Mouse (Mus musculus): ENCODE measurements around the gene Col4a1. TPM values are rescaled to one million over a fixed set of nuclear protein-coding genes. Genes with fewer than 3 reads are reported as not detected.

Gene Col4a1
- total RNA-seq, 1 experiment from 2014 or later, result 2.4 TPM

GRCm38 (mm10) chr8:11187581-11188271, 124.9 kb downstream of the Col4a1 start:
- peak; percentile 85 for ATAC-seq (replicated peaks; ENCODE audit: low read depth, poor library complexity, severe bottlenecking)

GRCm38 (mm10) chr8:11186456-11186855, 126.2 kb downstream of the Col4a1 start:
- no peak for ATAC-seq (replicated peaks; ENCODE audit: low read depth, poor library complexity, severe bottlenecking)

DNA sequence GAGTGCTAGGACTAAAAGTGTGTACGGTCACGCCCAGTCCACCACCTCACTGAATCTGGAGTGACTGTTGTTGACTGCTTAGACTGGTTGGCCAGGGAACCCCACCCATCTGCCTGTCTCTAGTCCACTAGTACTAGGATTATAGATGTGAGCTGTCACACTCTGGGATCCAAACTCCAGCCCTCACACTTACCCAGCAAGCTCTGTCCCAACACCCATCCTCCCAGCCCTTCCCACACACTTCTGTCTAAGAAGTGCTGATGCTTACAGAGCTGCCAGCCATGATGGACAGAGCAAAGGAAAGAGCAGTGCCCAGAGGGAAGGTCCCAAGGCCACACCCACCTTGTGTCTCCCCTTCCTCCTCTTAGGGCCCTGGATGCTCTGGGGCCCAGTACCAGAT, 127.0 kb downstream of the Col4a1 start:
- no peak for ATAC-seq (replicated peaks; ENCODE audit: low read depth, poor library complexity, severe bottlenecking)

GRCm38 (mm10) chr8:11183611-11184031, 129.0 kb downstream of the Col4a1 start:
- no peak for ATAC-seq (replicated peaks; ENCODE audit: low read depth, poor library complexity, severe bottlenecking)

GRCm38 (mm10) chr8:11182606-11183005, 130.0 kb downstream of the Col4a1 start:
- no peak for ATAC-seq (replicated peaks; ENCODE audit: low read depth, poor library complexity, severe bottlenecking)

DNA sequence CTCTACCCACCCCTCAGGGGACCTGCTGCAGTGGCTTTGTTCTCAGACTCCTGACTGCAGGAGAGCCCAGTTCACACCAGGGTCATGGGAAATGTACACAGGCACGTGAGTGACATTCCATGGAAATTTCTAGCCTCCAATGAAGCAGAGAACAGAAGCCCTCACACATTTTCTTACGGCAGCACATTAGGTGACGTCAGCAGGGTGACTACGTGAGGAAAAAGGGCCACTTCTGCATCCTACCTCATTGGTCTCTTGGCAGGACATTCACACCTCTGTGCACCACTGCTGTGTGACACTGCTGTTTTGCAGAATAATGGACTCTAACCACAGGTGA, 130.5 kb downstream of the Col4a1 start:
- ATAC-seq (replicated peaks; ENCODE audit: low read depth, poor library complexity, severe bottlenecking), result no peak

GRCm38 (mm10) chr8:11181420-11182147, 131.0 kb downstream of the Col4a1 start:
- peak; percentile 31; the same call in 1 of the 2 replicates for ATAC-seq (replicated peaks; ENCODE audit: low read depth, poor library complexity, severe bottlenecking)

DNA sequence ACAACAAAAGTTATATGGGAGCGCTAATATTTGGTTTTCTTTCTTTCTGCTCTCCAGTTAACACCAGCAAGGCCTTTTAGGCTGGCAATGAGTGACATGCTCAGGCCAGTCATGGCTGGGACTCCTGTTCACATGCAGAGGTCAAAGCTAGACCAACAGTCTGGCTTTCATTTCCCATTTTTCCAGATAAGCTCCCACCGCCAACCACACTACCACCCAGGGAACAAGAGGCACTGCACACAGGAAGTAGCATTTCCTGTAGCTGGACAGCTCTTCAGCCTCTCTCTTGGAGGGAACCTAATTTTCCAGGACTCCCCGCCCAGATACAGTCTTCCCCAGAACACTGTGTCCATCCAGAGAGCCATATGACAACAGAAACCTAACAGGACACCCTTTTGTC, 132.8 kb downstream of the Col4a1 start:
- ATAC-seq (replicated peaks; ENCODE audit: low read depth, poor library complexity, severe bottlenecking), result peak; percentile 64

DNA sequence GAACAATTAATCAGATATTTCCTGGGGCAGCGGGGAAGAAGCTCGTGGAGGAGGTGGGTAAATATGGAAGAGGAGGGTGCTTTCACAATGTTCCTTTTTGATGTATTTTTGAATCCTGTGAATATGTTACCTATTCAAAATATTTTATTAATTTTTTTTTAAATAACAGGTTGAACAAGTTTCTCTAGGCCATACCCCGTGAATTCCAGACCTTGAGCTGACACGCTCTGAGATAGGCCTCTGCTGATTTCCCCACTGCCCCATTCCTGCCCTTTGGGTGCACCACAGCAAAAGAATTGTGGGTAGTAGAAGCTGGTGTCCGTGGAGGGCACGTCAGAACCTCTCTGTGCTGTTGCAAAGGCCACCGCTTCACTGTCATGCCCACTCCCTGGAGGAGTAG, 136.2 kb downstream of the Col4a1 start:
- ATAC-seq (replicated peaks; ENCODE audit: low read depth, poor library complexity, severe bottlenecking), result no peak

GRCm38 (mm10) chr8:11173284-11174191, 139.1 kb downstream of the Col4a1 start:
- ATAC-seq (replicated peaks; ENCODE audit: low read depth, poor library complexity, severe bottlenecking), result peak; percentile 88

GRCm38 (mm10) chr8:11171526-11171925, 141.1 kb downstream of the Col4a1 start:
- no peak for ATAC-seq (replicated peaks; ENCODE audit: low read depth, poor library complexity, severe bottlenecking)

DNA sequence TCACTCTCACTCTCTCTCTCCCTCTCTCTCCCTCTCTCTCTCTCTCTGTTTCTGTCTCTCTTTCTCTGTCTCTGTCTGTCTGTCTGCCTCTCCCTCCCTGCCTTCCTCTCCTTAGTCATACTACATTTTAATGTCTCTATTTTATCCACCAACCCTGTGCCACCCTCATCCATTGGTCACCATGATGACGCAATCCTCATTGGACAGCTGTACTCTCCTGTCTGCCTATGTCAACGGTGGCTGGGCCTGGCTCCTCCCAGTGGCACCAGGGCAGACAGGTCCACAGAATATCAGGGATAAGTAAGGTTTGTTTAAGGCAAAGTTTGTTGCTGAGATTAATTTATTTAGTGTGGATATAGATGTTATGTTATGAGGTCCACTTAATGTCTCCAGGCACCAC, 143.2 kb downstream of the Col4a1 start:
- ATAC-seq (replicated peaks; ENCODE audit: low read depth, poor library complexity, severe bottlenecking), result 0 out of 2 replicates have a peak, but pooled peaks have one; percentile 26

- ATAC-seq (replicated peaks; ENCODE audit: low read depth, poor library complexity, severe bottlenecking), result peak; percentile 26; the same call in 1 of the 2 replicates
Observed at GRCm38 (mm10) chr8:11168780-11169179, 143.8 kb downstream of the Col4a1 start.

DNA sequence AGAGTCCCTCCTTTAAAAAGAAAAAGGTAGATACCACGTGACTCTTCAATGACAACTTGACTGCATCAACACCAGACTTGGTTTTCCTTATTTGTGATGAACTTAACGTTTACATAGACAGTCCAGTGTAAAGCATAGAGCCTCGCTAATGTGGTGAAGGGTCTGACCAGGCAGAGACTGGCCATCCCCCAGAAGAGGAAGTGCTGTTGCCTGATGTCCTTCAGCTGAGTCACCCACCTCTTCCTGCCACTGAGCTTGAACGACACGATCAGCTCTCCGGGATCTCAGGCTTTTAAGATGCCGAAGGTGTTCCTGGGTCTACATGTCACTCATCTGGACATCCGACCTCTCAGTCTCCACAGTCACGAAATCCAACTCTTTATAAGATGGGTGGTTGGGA, 144.7 kb downstream of the Col4a1 start:
- ATAC-seq (replicated peaks; ENCODE audit: low read depth, poor library complexity, severe bottlenecking), result peak; percentile 57; the same call in 1 of the 2 replicates

GRCm38 (mm10) chr8:11165592-11165991, 147.0 kb downstream of the Col4a1 start:
- no peak for ATAC-seq (replicated peaks; ENCODE audit: low read depth, poor library complexity, severe bottlenecking)

- ATAC-seq (replicated peaks; ENCODE audit: low read depth, poor library complexity, severe bottlenecking), result no peak
Observed at GRCm38 (mm10) chr8:11156319-11156692, 156.3 kb downstream of the Col4a1 start.

DNA sequence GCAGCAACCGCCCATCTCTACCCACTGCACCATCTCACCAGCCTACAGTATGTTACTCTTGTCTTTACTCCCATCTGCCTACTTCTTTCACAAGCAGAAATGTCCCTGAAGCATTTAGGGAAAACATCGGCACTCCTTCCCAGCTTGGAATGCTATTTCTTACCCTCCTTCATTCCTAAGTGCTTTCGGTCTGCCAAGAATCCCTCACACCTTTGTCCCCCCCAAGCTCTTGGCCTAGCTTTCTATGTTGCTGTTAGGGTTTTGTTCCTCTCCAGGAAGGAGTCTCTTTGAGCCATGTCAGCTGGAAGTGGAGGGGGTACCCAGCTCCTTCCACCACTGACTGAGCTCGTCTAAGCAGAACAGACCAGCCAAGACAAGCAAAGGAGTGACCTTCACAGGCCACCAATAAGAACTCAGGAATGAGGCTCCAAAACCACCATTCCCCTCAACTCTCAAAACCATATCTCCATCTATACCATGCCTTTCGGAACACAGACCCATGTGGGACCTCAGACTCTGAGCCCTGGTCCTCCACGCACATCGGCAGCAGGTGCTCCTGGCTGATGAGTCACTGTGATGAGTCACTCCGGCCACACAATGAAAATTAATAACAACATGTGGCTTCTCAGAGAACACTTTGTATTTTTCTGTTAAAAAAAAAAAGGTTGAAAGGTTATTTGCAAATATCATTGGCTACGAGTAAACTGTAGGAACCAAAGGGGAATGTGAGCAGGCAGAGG, 156.9 kb downstream of the Col4a1 start:
- ATAC-seq (replicated peaks; ENCODE audit: low read depth, poor library complexity, severe bottlenecking), result no peak

GRCm38 (mm10) chr8:11150268-11150667, 162.4 kb downstream of the Col4a1 start:
- ATAC-seq (replicated peaks; ENCODE audit: low read depth, poor library complexity, severe bottlenecking), result no peak

DNA sequence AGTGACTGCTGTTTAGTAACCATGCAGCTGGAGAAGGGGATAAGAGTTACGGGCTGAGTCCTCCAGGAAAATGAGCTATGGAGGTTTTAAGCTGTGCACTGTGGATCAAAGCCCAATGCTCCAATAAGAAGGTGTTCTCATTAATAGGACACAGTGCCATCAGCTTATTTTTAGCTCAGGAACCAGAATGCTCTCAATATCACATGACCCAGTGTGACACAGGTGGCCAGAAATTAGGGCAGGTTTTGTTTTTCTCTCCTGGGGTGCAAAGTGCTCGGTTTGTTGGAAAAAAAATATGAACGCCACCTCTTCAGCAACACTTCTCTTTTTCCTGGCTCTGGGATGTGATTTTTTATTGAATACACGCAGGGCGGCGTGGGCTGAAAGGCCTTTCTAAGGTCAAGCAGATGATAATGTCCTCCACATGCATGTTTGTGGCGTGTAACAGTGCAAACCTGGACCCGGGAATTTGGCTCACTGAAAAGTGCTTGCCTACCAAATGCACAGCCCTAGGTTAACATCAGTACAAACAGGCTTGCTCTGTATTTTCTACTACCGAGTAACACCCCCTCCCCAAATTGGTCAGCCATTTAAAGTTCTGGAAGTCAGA, 163.3 kb downstream of the Col4a1 start:
- ATAC-seq (replicated peaks; ENCODE audit: low read depth, poor library complexity, severe bottlenecking), result no peak

DNA sequence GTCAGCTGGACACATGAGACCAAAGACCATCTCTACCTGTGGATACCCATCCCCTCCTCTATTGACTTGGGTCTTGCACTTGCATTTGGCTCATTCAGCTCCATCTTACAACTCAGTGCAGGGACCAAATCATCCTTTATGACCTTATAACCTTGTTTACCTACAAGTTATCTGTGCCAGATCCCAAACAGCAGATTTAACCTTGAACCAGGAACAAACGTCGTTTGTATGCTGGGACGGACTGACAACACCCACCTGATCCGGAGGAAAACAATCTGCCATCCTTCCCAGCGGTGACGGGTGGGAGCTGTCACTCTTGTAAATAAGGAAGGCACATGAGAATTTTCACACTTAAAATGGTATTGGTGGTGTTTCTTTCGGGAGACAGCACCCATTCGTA, 163.8 kb downstream of the Col4a1 start:
- no peak for ATAC-seq (replicated peaks; ENCODE audit: low read depth, poor library complexity, severe bottlenecking)
